Mouse (Mus musculus): ENCODE data around the gene Pcdh15.

DNA sequence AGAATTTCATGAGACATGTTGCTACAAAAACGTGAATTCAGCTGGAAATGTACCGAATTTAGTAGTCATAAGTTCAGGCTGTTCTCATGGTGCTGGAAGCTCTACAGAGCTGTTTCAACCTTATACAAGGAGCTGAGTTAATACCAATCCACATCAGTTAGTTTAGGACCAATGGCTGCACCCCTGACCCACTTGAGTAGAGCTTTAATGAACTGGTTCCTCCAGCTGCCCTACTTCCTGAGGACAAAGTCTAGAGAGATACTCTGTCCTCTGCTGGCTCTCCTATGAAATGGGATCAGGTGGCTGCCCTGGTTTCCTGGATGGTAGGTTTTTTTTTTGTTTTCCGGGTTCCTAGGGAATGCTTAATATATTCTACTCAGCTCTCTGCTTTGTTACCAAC, 1030.0 kb downstream of the Pcdh15 start:
- TF ChIP-seq CTCF (IDR thresholded peaks at IDR 0.05; ENCODE audit: borderline replicate concordance, insufficient read depth, low read length) (no peak), POLR2A (IDR thresholded peaks at IDR 0.05; ENCODE audit: low read depth, low read length) (no peak)
